Mouse (Mus musculus): ENCODE data around the gene Hfm1. TPM values are rescaled to one million over a fixed set of nuclear protein-coding genes. Genes with fewer than 3 reads are reported as not detected.

The Hfm1 gene
- polyA plus RNA-seq, 1 experiment from 2014 or later, result 3.8 TPM

DNA sequence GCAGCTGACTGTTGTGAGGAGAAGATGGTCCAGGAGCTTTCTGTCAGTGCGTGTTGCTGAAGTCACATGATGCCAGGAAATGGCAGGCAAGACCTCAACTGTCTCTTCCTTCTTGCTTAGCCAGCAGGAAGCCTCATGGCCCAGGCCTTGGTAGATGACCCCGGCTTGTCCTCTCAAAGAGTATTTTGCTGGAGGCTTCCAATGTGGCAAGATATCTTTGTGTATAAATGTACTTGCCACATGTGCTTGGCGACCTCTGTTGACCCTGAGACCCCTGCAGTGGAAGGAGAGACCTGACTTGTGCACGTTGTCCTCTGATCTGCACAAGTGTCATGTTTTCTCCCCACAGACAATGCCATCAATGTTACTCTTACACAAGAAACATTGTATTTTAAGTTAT, 95.3 kb downstream of the Hfm1 start:
- no peaks in the 10 kb centered on the region for H3K36me3 ChIP-seq
- DNase-seq (ENCODE audit: low spot score), result no peak
- 70% methylated on average over 4 of the region's 4 CpGs for WGBS
- H3K9me3 ChIP-seq (replicated peaks), result no peaks in the 10 kb centered on the region; the same call in 1 of the 2 replicates
- H3K27ac ChIP-seq (replicated peaks), result no peak overlapping the region
- no peak overlapping the region for H3K4me3 ChIP-seq
- peaks cover 7% of the 10 kb centered on the region for H3K4me1 ChIP-seq
- H3K27me3 ChIP-seq (ENCODE audit: low read depth, poor library complexity, severe bottlenecking), result peaks cover 13% of the 10 kb centered on the region

DNA sequence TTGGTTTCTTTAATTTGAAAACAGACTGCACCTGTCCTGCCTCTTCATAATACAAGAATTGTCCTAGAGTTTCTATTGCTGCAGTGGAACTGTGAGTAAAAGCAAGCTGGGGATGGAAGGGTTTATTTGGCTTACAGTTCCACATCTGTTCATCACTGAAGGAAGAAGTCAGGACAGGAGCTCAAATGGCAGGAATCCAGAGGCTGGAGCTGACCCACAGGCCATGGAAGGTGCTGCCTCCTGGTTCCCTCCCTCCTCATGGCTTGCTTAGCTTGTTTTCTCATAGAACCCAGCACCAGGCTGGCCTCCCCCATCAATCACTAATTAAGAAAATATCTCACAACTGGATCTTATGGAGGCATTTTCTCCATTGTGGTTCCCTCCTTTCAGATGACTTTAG, 99.4 kb downstream of the Hfm1 start:
- H3K27ac ChIP-seq (replicated peaks), result no peak overlapping the region
- no peak overlapping the region for H3K4me3 ChIP-seq
- peaks cover 21% of the 10 kb centered on the region for H3K27me3 ChIP-seq (ENCODE audit: low read depth, poor library complexity, severe bottlenecking)
- H3K9me3 ChIP-seq (replicated peaks), result no peaks in the 10 kb centered on the region; the same call in 1 of the 2 replicates
- no peaks in the 10 kb centered on the region for H3K36me3 ChIP-seq
- peaks cover 13% of the 10 kb centered on the region for H3K4me1 ChIP-seq
- DNase-seq (ENCODE audit: low spot score), result no peak

DNA sequence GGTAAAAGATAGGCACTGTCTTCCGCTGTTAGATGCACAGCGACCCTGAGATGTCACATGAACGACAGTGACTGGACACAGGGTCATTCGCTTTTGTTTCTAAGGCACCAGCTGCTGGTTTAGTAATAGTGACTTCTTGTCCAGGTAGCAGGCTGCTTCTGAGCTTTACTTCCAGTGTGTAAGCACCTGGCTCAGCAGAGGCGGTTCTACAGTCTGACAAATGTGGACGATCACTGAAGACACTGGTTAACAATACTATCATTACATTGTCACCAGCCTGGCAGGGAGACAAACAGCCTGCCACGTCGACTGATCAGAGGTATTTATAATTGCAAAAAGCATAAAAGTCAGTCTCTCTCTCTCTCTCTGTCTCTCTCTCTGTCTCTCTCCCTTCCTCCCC, 100.1 kb downstream of the Hfm1 start:
- WGBS, result 67% methylated on average over 8 of the region's 8 CpGs
- Histone ChIP-seq H3K4me3 (no peak overlapping the region), H3K27me3 (ENCODE audit: low read depth, poor library complexity, severe bottlenecking) (peaks cover 21% of the 10 kb centered on the region), H3K9me3 (replicated peaks) (no peaks in the 10 kb centered on the region; the same call in 1 of the 2 replicates), H3K36me3 (no peaks in the 10 kb centered on the region), H3K4me1 (peaks cover 13% of the 10 kb centered on the region), H3K27ac (replicated peaks) (no peak overlapping the region)
- DNase-seq (ENCODE audit: low spot score), result no peak

DNA sequence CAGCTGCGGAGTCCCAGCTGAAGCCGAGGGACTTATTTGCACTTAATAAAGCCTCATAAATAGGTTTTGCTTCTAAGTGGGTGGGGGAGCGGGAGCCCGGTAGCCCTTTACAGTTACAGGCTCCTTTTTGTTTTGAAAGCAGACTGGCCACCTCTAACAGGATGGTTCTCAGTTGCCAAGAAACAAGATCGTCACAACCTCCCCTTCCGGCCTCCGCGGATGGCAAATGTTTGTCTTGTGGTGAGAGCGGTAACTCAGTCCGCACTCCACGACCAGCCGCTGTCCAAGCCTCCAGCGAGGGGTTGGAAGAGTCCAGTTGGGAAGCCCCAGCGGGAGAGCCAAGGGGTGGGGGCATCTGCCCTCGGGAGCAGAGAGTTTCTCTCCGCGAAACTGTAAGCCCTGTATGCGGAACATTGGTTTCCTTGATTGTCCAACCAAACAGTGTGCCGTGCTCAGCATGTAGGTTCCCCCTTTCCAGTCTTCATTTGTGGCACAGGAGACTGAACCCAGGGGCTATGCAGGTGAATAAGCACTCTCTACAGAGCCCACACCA, 100.7 kb downstream of the Hfm1 start:
- Histone ChIP-seq H3K27ac (replicated peaks) (peak overlapping the region; percentile 80), H3K9me3 (replicated peaks) (no peaks in the 10 kb centered on the region; the same call in 1 of the 2 replicates), H3K27me3 (ENCODE audit: low read depth, poor library complexity, severe bottlenecking) (peaks cover 21% of the 10 kb centered on the region), H3K4me1 (peaks cover 13% of the 10 kb centered on the region), H3K36me3 (no peaks in the 10 kb centered on the region), H3K4me3 (peak overlapping the region; percentile 56)
- peak; percentile 56 for DNase-seq (ENCODE audit: low spot score)
- 22% methylated on average over 19 of the region's 19 CpGs for WGBS

DNA sequence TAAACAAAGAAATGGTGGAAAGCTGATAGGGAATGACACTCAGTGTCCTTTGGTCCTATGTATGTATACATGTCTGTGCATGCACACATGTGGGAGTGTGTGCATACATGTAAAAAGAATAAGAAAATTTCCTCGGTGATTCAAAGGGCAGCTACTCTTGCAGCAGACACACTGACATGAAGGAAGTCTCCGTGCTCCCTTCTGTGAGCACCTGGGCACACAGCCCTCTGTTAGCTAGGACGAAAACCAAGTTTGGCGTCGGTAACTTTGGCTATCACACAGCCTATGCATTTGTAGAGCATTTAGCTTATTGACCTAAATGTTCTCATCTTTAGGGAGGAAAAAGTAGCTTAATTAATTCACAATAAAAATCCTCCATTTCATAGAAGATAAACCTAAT, 101.4 kb downstream of the Hfm1 start:
- no peak for DNase-seq (ENCODE audit: low spot score)
- 89% methylated on average over 5 of the region's 5 CpGs for WGBS

DNA sequence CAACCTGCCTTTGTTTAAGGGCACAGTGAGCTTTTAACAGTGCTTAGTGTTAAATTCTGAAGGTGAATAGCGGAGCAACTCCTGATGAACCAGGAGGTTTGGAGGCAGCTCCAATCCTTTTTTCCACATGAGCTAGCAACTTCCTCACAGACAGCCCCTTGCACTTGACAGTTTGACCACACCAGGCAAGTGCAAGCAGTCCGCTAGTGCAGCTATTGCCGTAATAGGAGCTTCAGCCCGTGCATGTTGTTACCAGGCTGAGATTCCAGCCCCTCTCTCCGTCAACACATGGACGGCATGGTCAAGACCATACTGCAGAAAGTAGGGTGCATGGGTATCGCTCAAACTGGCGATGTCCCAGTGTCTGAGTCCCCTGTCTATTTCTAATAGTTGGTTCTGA, 106.5 kb downstream of the Hfm1 start:
- no peak for DNase-seq (ENCODE audit: low spot score)
- 88% methylated on average over 8 of the region's 8 CpGs for WGBS

More for the DNA sequence above, 101.4 kb downstream of the Hfm1 start:
- no peaks in the 10 kb centered on the region for H3K36me3 ChIP-seq
- H3K4me1 ChIP-seq, result peaks cover 13% of the 10 kb centered on the region
- H3K4me3 ChIP-seq, result no peak overlapping the region
- H3K9me3 ChIP-seq (replicated peaks), result no peaks in the 10 kb centered on the region; the same call in 1 of the 2 replicates
- no peak overlapping the region for H3K27ac ChIP-seq (replicated peaks)
- H3K27me3 ChIP-seq (ENCODE audit: low read depth, poor library complexity, severe bottlenecking), result peaks cover 21% of the 10 kb centered on the region

DNA sequence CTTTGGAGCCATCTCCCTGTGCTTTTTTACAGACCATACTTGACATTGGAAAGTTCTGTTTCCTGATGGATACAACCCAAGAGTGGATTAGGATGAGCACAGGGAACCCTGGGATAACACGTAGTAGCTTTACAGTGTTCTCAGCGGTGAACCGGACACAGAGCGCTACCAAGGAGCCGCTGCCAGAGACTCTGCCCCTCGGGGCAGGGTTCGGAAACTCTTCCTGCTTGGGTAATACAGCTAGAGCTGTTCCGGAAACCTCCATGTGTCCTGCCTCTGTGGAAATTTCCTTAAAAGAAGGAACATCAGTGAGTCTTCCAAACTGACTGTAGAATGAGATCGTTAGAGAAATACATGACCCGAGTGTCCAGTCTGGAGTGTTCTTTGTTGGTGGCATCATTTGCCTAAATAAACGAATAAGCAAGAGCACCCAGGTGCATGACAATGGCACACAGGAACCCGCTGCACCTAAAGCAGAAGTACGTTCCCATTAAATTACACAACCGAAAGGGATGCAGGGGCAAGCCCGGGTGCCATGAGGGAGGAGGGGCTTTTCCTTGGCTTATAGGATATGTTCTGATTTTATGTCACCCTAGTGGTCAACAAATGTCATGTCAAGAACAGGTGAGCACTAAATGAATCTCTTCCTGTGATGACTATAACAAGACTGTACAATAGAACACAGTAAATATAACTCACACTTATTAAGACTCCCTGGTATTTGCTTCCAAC, 110.0 kb downstream of the Hfm1 start:
- DNase-seq (ENCODE audit: low spot score), result no peak
- WGBS, result 57% methylated on average over 15 of the region's 15 CpGs
- Histone ChIP-seq H3K9me3 (replicated peaks) (no peaks in the 10 kb centered on the region), H3K27ac (replicated peaks) (no peak overlapping the region), H3K27me3 (ENCODE audit: low read depth, poor library complexity, severe bottlenecking) (peaks cover 50% of the 10 kb centered on the region), H3K4me1 (peaks cover 6% of the 10 kb centered on the region; the same call in 1 of the 2 replicates), H3K4me3 (peak overlapping the region; percentile 32), H3K36me3 (no peaks in the 10 kb centered on the region)

More for the DNA sequence above, 106.5 kb downstream of the Hfm1 start:
- Histone ChIP-seq H3K4me3 (no peak overlapping the region), H3K4me1 (peaks cover 6% of the 10 kb centered on the region; the same call in 1 of the 2 replicates), H3K36me3 (no peaks in the 10 kb centered on the region), H3K9me3 (replicated peaks) (no peaks in the 10 kb centered on the region), H3K27ac (replicated peaks) (no peak overlapping the region), H3K27me3 (ENCODE audit: low read depth, poor library complexity, severe bottlenecking) (peaks cover 27% of the 10 kb centered on the region)

DNA sequence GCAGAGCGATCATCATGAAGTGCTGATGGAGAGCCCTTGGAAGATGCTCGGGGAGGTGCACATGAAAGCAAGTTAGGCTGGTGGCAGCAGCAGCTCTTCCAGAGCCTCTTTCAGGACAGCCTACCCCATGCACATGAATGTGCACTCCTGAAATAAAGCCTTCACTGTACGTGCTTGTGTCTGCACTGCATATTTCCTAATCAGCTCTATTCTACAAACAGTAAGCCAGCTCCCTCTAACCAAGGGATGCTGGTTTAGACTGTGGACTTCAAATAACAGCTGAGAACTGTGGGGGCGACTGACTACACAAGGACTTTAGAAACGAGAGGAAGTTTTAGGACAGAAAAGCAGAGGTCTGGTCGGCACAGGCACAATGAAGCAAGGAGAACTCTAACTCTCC, 111.5 kb downstream of the Hfm1 start:
- peaks cover 16% of the 10 kb centered on the region for H3K4me1 ChIP-seq
- H3K4me3 ChIP-seq, result no peak overlapping the region
- H3K36me3 ChIP-seq, result no peaks in the 10 kb centered on the region
- H3K27ac ChIP-seq (replicated peaks), result no peak overlapping the region
- peaks cover 52% of the 10 kb centered on the region for H3K27me3 ChIP-seq (ENCODE audit: low read depth, poor library complexity, severe bottlenecking)
- H3K9me3 ChIP-seq (replicated peaks), result no peaks in the 10 kb centered on the region
- no peak for DNase-seq (ENCODE audit: low spot score)
- 68% methylated on average over 6 of the region's 6 CpGs for WGBS

DNA sequence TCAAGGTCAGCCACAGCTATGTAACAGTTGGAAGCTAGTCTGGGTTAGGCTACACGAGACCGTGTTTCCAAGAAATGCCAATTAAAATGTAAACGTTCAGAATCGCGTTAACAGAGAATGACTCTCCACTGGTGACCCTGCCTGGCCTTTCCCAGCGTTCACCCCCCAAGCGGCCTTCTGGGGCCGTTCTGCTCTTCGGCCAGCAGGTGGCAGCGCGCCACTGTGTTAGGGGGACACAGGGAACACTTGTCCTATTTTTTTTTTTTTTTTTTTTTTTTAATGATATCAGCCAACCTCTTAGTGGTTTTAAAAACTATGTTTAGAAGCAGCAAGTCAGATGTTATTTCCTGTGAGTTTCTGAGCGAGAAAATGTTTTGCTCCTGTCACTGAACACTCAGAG, 123.0 kb downstream of the Hfm1 start:
- Histone ChIP-seq H3K27ac (replicated peaks) (no peak overlapping the region), H3K9me3 (replicated peaks) (no peaks in the 10 kb centered on the region), H3K27me3 (ENCODE audit: low read depth, poor library complexity, severe bottlenecking) (peaks cover 20% of the 10 kb centered on the region), H3K4me3 (no peak overlapping the region), H3K4me1 (peaks cover 15% of the 10 kb centered on the region), H3K36me3 (no peaks in the 10 kb centered on the region)
- WGBS, result 3% methylated on average over 12 of the region's 12 CpGs
- DNase-seq (ENCODE audit: low spot score), result peak; percentile 69

DNA sequence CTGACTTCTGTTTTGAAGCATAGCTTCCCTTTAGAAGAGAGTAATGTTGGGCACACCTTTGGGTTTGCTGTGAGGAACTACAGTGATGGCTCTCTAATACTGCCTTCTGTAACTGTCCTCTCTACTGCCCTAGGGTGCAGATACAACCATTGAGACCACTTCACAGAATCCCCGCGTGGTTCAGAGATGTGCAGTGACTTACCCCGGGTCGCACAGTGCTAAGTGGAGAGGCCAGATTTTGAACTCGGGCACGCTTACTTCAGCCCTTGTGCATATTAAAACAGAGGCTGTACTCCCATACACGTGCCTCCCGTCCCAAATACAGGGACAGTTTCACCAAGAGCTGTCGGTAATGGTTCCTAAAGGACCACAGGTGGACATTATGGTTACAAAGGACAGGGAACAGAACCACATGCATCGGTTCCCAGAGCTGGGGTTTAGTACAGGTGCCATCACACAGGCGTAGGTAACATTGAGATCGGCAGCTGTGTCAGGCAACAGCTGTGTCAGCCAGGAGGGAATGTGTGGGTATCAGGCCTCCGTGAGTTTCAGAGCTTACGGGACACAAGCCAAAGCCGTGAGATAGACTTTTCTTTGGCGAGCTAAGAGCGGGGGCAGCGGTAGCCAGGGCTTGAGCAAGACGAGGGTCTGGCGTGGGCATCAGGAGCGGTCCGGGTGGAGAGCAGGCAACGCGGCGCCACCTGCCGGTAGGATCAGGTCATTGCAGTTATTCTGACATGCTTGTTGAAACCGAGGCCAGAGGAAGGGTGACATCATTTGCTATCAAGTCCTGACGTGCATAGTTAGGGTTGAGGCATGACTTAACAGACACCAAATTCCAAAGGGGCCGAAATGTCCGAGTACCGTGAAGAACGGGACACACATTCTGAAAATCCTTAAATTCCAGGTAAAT, 124.0 kb downstream of the Hfm1 start:
- 8% methylated on average over 32 of the region's 32 CpGs for WGBS
- Histone ChIP-seq H3K27me3 (ENCODE audit: low read depth, poor library complexity, severe bottlenecking) (peaks cover 20% of the 10 kb centered on the region), H3K4me3 (peak overlapping the region; percentile 46), H3K9me3 (replicated peaks) (no peaks in the 10 kb centered on the region), H3K36me3 (no peaks in the 10 kb centered on the region), H3K4me1 (peaks cover 15% of the 10 kb centered on the region), H3K27ac (replicated peaks) (no peak overlapping the region; the same call in 1 of the 2 replicates)
- peak; percentile 91 for DNase-seq (ENCODE audit: low spot score)

DNA sequence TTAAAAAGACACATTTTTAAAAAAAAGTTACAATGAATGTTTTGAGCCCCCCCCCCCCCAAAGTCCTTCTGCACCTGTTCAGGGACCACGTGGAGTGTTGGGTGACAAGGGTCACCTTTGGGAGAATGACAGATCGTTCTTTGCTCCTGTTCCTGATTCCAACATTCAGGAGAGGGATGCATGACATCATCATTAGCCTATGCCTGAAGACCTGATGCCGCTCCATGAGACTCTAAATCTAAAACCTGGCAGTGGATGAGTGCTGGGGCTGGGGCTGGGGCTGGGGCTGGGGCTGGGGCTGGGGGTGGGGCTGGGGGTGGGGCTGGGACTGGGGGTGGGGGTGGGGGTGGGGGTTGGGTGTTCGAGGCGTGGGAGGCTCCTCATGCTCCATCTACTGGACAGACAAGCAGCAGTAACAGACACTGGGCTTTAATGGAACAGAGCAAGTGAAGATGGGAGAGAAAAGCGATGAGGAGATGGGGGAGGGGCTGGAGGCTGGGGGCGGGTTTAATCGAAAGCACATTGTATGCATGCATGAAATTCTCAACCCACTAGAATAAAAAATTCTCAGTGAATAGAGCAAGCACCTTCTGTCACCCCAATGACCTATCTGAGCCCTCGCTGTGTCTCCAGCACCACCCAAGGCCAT, 124.8 kb downstream of the Hfm1 start:
- Histone ChIP-seq H3K27ac (replicated peaks) (no peak overlapping the region), H3K4me1 (peaks cover 15% of the 10 kb centered on the region), H3K36me3 (no peaks in the 10 kb centered on the region), H3K27me3 (ENCODE audit: low read depth, poor library complexity, severe bottlenecking) (peaks cover 20% of the 10 kb centered on the region), H3K9me3 (replicated peaks) (no peaks in the 10 kb centered on the region), H3K4me3 (no peak overlapping the region)
- WGBS, result 25% methylated on average over 8 of the region's 9 CpGs
- DNase-seq (ENCODE audit: low spot score), result peak; percentile 28

DNA sequence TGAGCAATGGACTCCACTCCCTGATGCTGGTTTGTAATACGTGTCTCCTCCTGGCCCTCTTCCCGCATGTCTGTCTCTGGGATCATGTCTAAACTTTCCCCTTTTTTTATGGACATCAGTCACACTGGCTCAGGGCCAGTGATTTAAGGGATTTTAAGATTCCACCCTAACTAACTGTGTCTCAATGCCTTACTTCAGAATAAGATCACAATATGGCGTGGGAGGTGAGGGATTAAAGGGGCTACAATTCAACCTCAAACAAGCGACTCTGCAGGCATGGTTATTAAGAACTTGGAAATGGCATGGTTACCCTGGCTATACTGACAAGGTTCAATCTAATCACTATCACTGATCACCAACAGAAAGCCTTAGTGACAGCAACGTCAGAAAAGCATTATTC, 128.2 kb downstream of the Hfm1 start:
- Histone ChIP-seq H3K4me1 (peaks cover 15% of the 10 kb centered on the region), H3K36me3 (no peaks in the 10 kb centered on the region), H3K4me3 (no peak overlapping the region), H3K27me3 (ENCODE audit: low read depth, poor library complexity, severe bottlenecking) (peaks cover 34% of the 10 kb centered on the region), H3K9me3 (replicated peaks) (no peaks in the 10 kb centered on the region), H3K27ac (replicated peaks) (no peak overlapping the region)
- WGBS, result 72% methylated on average over 5 of the region's 5 CpGs
- no peak for DNase-seq (ENCODE audit: low spot score)

Data from midbrain, embryonic 10.5 days (tissue).